Mouse (Mus musculus) intestine, embryonic 15.5 days (tissue): ENCODE results near the gene Clnk. TPM values are rescaled to one million over a fixed set of nuclear protein-coding genes. Genes with fewer than 3 reads are reported as not detected.
A peak's percentile ranks its signal among the peaks of the same experiment; 100 is the strongest.

ENCODE experiments used
- ATAC-seq: fragments of 200-750 bp; cut with Nextera tagmentation; 2 replicates; pipeline ENCODE4 v1.8.0; 2017; ENCODE audit warnings: moderate TSS enrichment, moderate library complexity
- H3K27ac ChIP-seq: fragments of 300-500 bp; sonication (generic); 2 replicates; pipeline ENCODE4 v1.5.1; 2015; ENCODE audit warnings: mild to moderate bottlenecking, inconsistent platforms
- H3K27me3 ChIP-seq: fragments of 300-500 bp; sonication (generic); replicated peaks from 2 replicates; pipeline ENCODE4 v1.6.1; 2015; ENCODE audit warnings: inconsistent platforms
- H3K36me3 ChIP-seq: fragments of 300-500 bp; sonication (generic); 2 replicates; pipeline ENCODE4 v1.6.1; 2015; ENCODE audit warnings: inconsistent platforms
- H3K4me1 ChIP-seq: fragments of 300-500 bp; sonication (generic); replicated peaks from 2 replicates; pipeline ENCODE4 v1.6.1; 2015; ENCODE audit warnings: inconsistent platforms
- H3K4me2 ChIP-seq: fragments of 300-500 bp; sonication (generic); replicated peaks from 2 replicates; pipeline ENCODE4 v1.6.1; 2015; ENCODE audit warnings: mild to moderate bottlenecking, inconsistent platforms
- H3K4me3 ChIP-seq: fragments of 300-500 bp; sonication (generic); replicated peaks from 2 replicates; pipeline ENCODE4 v1.5.1; 2015; ENCODE audit warnings: inconsistent platforms
- H3K9ac ChIP-seq: fragments of 300-500 bp; sonication (generic); 2 replicates; pipeline ENCODE4 v1.6.1; 2015; ENCODE audit warnings: inconsistent platforms
- H3K9me3 ChIP-seq: fragments of 300-500 bp; sonication (generic); 2 replicates; pipeline ENCODE4 v1.6.1; 2016; ENCODE audit warnings: inconsistent platforms
- WGBS: fragments of 180-500 bp; shearing (Covaris S2); methylation state at CpG from one replicate; pipeline ENCODE4 v1.1.7; 2015; 5-methylcytosine and 5-hydroxymethylcytosine counted together
- polyA plus RNA-seq: library from polyadenylated mRNA; unstranded; fragments of >200 nt; fragmentation: Nextera tagmentation; extraction: Ambion mirVana; gene quantifications from 2 replicates; pipeline ENCODE4 v1.2.1, GENCODE M21; 2015

Clnk gene
- polyA plus RNA-seq, 1 experiment from 2014 or later: 0.54 TPM

GRCm38 (mm10) chr5:38787851-38788520 lies 88.6 kb downstream of the Clnk start:
- 36% methylated on average over 15 of the region's 15 CpGs for WGBS
- no peak overlapping the region for H3K4me3 ChIP-seq
- ATAC-seq: no peak
- peak overlapping the region; percentile 15; the same call in 1 of the 2 replicates for H3K9ac ChIP-seq
- H3K4me2 ChIP-seq: peak overlapping the region; percentile 22; the same call in 1 of the 2 replicates
- H3K27ac ChIP-seq: no peak overlapping the region
- no peaks in the 10 kb centered on the region; the same call in 1 of the 2 replicates for H3K4me1 ChIP-seq
- H3K9me3 ChIP-seq: no peaks in the 10 kb centered on the region
- no peaks in the 10 kb centered on the region for H3K27me3 ChIP-seq
- no peaks in the 10 kb centered on the region for H3K36me3 ChIP-seq

GRCm38 (mm10) chr5:38786126-38786525 lies 90.5 kb downstream of the Clnk start:
- Histone ChIP-seq H3K27ac (no peak overlapping the region), H3K9ac (no peak overlapping the region)
- WGBS: 84% methylated on average over 15 of the region's 15 CpGs

GRCm38 (mm10) chr5:38785686-38786085 lies 90.9 kb downstream of the Clnk start:
- H3K4me1 ChIP-seq: no peaks in the 10 kb centered on the region; the same call in 1 of the 2 replicates
- no peak overlapping the region for H3K27ac ChIP-seq
- H3K4me3 ChIP-seq: no peak overlapping the region
- no peaks in the 10 kb centered on the region for H3K27me3 ChIP-seq
- no peaks in the 10 kb centered on the region for H3K9me3 ChIP-seq
- no peak for ATAC-seq
- H3K36me3 ChIP-seq: no peaks in the 10 kb centered on the region
- H3K9ac ChIP-seq: no peak overlapping the region
- 84% methylated on average over 8 of the region's 8 CpGs for WGBS
- H3K4me2 ChIP-seq: no peak overlapping the region

More at GRCm38 (mm10) chr5:38786126-38786525, 90.5 kb downstream of the Clnk start:
- Histone ChIP-seq H3K9me3 (no peaks in the 10 kb centered on the region), H3K36me3 (no peaks in the 10 kb centered on the region), H3K4me3 (no peak overlapping the region), H3K4me1 (no peaks in the 10 kb centered on the region; the same call in 1 of the 2 replicates), H3K27me3 (no peaks in the 10 kb centered on the region), H3K4me2 (no peak overlapping the region)
- ATAC-seq: no peak

- Histone ChIP-seq H3K9ac (no peak overlapping the region), H3K4me3 (no peak overlapping the region), H3K9me3 (no peaks in the 10 kb centered on the region), H3K4me2 (no peak overlapping the region), H3K27ac (no peak overlapping the region), H3K36me3 (no peaks in the 10 kb centered on the region), H3K27me3 (no peaks in the 10 kb centered on the region), H3K4me1 (no peaks in the 10 kb centered on the region)
- 0 out of 2 replicates have a peak, but pooled peaks have one; percentile 31 for ATAC-seq
- 20% methylated on average over 4 of the region's 4 CpGs for WGBS
Measured at GRCm38 (mm10) chr5:38781813-38782212, 94.8 kb downstream of the Clnk start.

- ATAC-seq: no peak
- H3K9ac ChIP-seq: no peak overlapping the region
- 45% methylated on average over 8 of the region's 8 CpGs for WGBS
- H3K36me3 ChIP-seq: no peaks in the 10 kb centered on the region
- no peak overlapping the region for H3K27ac ChIP-seq
- H3K4me3 ChIP-seq: no peak overlapping the region
- H3K4me2 ChIP-seq: no peak overlapping the region
- no peaks in the 10 kb centered on the region for H3K4me1 ChIP-seq
- H3K27me3 ChIP-seq: no peaks in the 10 kb centered on the region
- H3K9me3 ChIP-seq: no peaks in the 10 kb centered on the region
Measured at GRCm38 (mm10) chr5:38780631-38781030, 96.0 kb downstream of the Clnk start.

GRCm38 (mm10) chr5:38780045-38780444 lies 96.6 kb downstream of the Clnk start:
- no peaks in the 10 kb centered on the region for H3K9me3 ChIP-seq
- H3K36me3 ChIP-seq: no peaks in the 10 kb centered on the region
- no peaks in the 10 kb centered on the region for H3K4me1 ChIP-seq
- H3K27me3 ChIP-seq: no peaks in the 10 kb centered on the region
- ATAC-seq: no peak
- H3K4me3 ChIP-seq: no peak overlapping the region
- no peak overlapping the region for H3K4me2 ChIP-seq
- H3K27ac ChIP-seq: no peak overlapping the region
- no peak overlapping the region for H3K9ac ChIP-seq
- 73% methylated on average over 3 of the region's 3 CpGs for WGBS

- 69% methylated on average over 10 of the region's 10 CpGs for WGBS
- no peaks in the 10 kb centered on the region for H3K27me3 ChIP-seq
- H3K27ac ChIP-seq: no peak overlapping the region
- H3K4me1 ChIP-seq: no peaks in the 10 kb centered on the region
- H3K4me2 ChIP-seq: no peak overlapping the region
- H3K36me3 ChIP-seq: no peaks in the 10 kb centered on the region
- no peaks in the 10 kb centered on the region for H3K9me3 ChIP-seq
- no peak overlapping the region for H3K9ac ChIP-seq
- no peak for ATAC-seq
- no peak overlapping the region for H3K4me3 ChIP-seq
Measured at GRCm38 (mm10) chr5:38775500-38775899, 101.1 kb downstream of the Clnk start.

GRCm38 (mm10) chr5:38754950-38755349 lies 121.7 kb downstream of the Clnk start:
- Histone ChIP-seq H3K4me1 (no peaks in the 10 kb centered on the region), H3K36me3 (no peaks in the 10 kb centered on the region), H3K4me2 (no peak overlapping the region), H3K27me3 (no peaks in the 10 kb centered on the region), H3K4me3 (no peak overlapping the region), H3K9me3 (no peaks in the 10 kb centered on the region), H3K27ac (no peak overlapping the region), H3K9ac (no peak overlapping the region)
- 16% methylated on average over 3 of the region's 3 CpGs for WGBS
- no peak for ATAC-seq

- H3K9ac ChIP-seq: no peak overlapping the region
- ATAC-seq: no peak
- no peak overlapping the region for H3K4me2 ChIP-seq
- H3K4me3 ChIP-seq: no peak overlapping the region
- no peaks in the 10 kb centered on the region for H3K36me3 ChIP-seq
- H3K4me1 ChIP-seq: no peaks in the 10 kb centered on the region
- no peaks in the 10 kb centered on the region for H3K9me3 ChIP-seq
- H3K27ac ChIP-seq: no peak overlapping the region
- no peaks in the 10 kb centered on the region for H3K27me3 ChIP-seq
- 14% methylated on average over 4 of the region's 4 CpGs for WGBS
Measured at GRCm38 (mm10) chr5:38752749-38753148, 123.9 kb downstream of the Clnk start.

GRCm38 (mm10) chr5:38708940-38709581 lies 167.6 kb downstream of the Clnk start:
- H3K4me2 ChIP-seq: no peak overlapping the region
- 69% methylated on average over 11 of the region's 11 CpGs for WGBS
- no peaks in the 10 kb centered on the region for H3K27me3 ChIP-seq
- no peaks in the 10 kb centered on the region for H3K36me3 ChIP-seq
- H3K9me3 ChIP-seq: no peaks in the 10 kb centered on the region
- ATAC-seq: no peak
- H3K27ac ChIP-seq: no peak overlapping the region
- H3K4me1 ChIP-seq: no peaks in the 10 kb centered on the region
- no peak overlapping the region for H3K4me3 ChIP-seq
- H3K9ac ChIP-seq: no peak overlapping the region

GRCm38 (mm10) chr5:38707364-38708075 lies 169.1 kb downstream of the Clnk start:
- Histone ChIP-seq H3K27ac (no peak overlapping the region), H3K4me3 (no peak overlapping the region), H3K36me3 (no peaks in the 10 kb centered on the region), H3K27me3 (no peaks in the 10 kb centered on the region), H3K9me3 (no peaks in the 10 kb centered on the region), H3K4me1 (no peaks in the 10 kb centered on the region), H3K9ac (no peak overlapping the region), H3K4me2 (no peak overlapping the region)
- ATAC-seq: no peak
- WGBS: 73% methylated on average over 7 of the region's 7 CpGs

GRCm38 (mm10) chr5:38702941-38703340 lies 173.7 kb downstream of the Clnk start:
- ATAC-seq: no peak
- no peak overlapping the region for H3K4me3 ChIP-seq
- H3K27ac ChIP-seq: no peak overlapping the region
- H3K9ac ChIP-seq: no peak overlapping the region
- WGBS: 93% methylated on average over 6 of the region's 6 CpGs
- no peaks in the 10 kb centered on the region for H3K27me3 ChIP-seq
- no peaks in the 10 kb centered on the region for H3K4me1 ChIP-seq
- no peak overlapping the region for H3K4me2 ChIP-seq
- no peaks in the 10 kb centered on the region for H3K9me3 ChIP-seq
- no peaks in the 10 kb centered on the region for H3K36me3 ChIP-seq
